Mouse (Mus musculus): ENCODE data around the gene C130050O18Rik.

The C130050O18Rik gene

DNA sequence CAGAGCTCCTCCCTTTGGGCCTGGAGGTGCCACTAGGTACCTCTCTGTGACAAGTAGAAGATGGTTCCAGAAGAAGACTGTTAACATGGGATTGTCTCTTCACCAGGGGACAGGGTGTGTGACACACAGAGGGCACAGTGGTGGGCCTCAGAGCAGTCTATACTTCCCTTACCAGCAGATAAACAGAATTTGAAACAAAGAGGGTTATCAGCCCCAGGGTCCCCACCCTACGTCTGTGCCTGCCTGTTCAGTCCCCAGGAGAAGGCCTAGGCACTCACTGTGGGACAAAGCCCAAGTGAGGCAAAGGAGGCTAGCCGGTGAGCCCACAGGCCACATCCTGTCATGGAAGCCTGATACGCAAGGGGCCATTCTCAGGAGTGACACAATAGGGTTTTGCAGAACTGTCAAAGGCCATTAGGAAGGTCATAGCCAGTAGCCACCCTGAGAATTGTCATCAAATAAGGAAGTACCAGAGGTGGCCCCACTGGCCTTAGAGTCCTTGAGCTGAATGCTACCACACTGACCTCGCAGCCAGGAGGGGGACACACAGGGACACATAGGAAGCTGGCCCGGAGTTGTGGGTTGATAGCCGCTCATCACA lies at the start of gene C130050O18Rik:
Gene C130050O18Rik, plus strand, starts transcription at position 480 of the 601 bp plus-strand sequence.
- DNase-seq (ENCODE audit: low read depth): no peak

DNA sequence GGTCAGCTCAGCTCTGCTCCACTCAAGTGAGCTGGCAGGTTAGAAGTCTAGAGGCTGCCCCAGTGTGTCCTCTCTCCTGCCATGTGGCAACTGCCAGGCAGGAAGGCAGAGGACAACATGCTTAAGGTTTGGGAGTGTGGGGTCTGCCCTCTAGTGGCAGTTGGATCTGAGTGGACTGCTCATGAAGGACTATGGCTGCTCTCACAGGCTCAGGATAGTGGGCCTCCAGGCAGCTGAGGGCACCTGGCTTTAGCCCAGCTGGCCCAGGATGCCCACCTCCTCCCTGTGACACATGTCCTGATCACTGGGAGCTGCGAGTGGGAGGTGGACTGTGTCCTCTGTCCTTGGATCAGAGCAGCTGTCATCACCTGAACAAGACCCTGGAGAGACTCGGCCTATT lies 46.4 kb upstream of the C130050O18Rik start:
- no peak for DNase-seq (ENCODE audit: low read depth)

- no peak for DNase-seq (ENCODE audit: low read depth)
Observed at GRCm38 (mm10) chr5:139359244-139359643, 45.8 kb upstream of the C130050O18Rik start.

DNA sequence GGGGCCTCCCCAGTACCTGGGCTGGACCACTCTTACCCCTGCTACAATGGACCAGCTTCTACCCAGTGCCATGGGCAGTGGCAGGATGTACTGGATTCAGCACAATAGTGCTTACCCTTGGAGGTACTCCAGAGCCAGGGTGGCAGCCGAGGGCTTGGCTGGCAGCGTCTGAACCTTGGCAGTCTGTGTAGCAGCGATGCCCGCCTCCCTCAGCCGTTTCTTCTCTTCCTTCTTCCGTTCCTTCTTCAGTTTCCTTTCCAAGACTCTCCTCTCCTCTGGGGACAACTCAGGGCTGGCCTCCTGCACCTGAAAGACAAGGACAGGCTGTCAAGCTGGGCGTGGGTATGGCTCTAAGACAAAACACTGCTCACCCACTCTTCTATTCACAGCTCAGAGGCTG lies 41.2 kb upstream of the C130050O18Rik start:
- no peak for DNase-seq (ENCODE audit: low read depth)

GRCm38 (mm10) chr5:139364260-139364910 lies 40.7 kb upstream of the C130050O18Rik start:
- DNase-seq (ENCODE audit: low read depth): no peak

DNA sequence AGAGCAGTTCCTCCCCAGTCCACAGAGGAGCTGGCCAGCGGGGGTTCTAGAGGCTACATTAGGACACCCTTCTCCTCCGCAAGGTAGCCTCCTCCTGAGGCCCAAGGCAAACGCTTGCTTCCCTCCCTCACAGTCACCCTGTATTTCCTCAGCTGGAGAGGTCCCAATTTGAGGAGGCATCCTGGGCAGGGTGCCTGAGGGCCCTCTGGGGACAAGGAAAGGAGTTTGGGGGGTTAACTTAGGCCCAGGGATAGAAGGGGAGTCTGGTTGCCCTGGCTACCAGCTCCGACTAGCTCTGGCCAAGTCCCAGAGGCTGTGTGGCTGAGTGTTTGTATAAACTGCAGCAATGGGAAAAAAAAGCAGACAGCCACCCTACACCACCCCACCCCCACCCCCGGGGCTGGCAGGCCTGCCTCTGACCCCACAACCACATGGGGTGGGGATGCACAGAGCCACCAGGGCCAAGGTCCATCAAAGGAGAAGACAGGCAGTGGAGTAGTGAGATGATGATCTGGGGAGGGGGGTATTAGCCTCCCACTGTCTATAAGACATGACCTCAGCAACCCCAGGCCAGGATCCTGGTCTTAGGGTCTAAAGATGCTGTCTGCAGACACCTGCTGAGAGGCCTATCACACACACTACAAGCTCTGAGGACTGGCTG lies 40.0 kb upstream of the C130050O18Rik start:
- DNase-seq (ENCODE audit: low read depth): no peak

- no peak for DNase-seq (ENCODE audit: low read depth)
Observed at GRCm38 (mm10) chr5:139365827-139366226, 39.3 kb upstream of the C130050O18Rik start.

DNA sequence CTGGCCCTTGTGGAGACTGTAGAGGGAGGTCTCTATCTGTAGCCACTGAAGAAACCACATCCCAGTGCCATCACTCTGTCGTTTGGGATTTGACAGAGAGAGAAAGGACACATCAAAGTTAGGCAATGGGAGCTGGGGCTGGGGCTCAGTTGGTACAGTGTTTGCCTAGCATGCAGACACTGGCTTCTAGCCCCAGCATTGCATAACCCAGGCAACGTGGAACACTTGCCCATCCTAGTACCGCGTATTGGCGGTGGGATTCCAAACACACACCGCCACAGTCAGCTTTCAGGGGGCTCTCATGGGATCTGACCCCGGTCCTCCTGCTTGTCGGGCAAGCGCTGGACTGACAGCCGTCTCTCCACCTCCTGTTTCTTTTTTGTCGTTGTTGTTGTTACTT lies 38.6 kb upstream of the C130050O18Rik start:
- DNase-seq (ENCODE audit: low read depth): no peak

DNA sequence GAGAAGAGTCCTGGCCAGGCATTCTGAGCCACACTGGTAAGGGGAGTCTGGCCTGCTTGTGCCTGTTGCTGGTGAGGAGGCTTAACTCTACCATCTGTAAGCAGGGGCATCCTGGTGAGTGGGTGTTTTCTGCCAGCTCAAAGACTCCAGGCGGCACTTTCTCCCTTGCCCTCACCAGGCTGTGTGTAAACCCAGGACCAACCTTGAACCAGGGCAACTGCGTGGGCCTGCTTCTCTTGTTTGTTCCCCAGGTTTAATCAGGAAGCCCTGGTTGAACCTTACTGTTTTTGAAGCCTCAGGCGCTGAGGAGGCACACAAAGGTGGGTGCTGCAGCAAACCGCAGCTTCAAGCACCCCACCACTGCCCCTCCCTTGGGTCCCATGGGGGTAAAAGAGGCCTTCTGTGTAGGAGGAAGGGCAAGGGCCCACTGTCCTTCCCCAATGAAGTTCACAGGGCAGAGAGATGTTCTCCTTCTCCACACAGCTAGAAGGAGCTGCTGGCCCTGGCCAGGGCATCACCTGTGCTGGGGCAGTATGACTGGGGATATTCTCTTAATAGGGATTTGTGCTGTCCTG lies 37.1 kb upstream of the C130050O18Rik start:
- DNase-seq (ENCODE audit: low read depth): no peak

- no peak for DNase-seq (ENCODE audit: low read depth)
Observed at GRCm38 (mm10) chr5:139368638-139369320, 36.3 kb upstream of the C130050O18Rik start.

DNA sequence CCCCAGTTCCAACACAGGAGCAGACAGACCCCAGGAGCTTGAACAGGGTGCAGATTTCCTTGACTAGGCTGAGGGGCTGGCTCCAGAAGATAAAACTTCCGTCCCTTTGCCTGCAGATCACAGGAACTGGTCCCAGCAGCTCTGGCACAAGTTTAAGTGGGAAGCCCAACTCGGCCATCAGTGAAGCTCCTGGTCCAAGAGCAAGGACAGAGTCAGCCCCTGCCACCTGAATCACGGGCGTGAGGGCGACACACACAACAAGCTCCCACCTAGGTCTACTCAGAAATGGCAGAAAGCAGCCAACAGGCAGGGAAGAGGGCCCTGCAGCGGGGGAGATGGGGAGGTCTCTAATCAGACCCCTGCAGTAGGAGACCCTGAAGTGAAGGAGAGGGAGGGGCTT lies 34.7 kb upstream of the C130050O18Rik start:
- DNase-seq (ENCODE audit: low read depth): no peak

GRCm38 (mm10) chr5:139371118-139371517 lies 34.0 kb upstream of the C130050O18Rik start:
- no peak for DNase-seq (ENCODE audit: low read depth)

DNA sequence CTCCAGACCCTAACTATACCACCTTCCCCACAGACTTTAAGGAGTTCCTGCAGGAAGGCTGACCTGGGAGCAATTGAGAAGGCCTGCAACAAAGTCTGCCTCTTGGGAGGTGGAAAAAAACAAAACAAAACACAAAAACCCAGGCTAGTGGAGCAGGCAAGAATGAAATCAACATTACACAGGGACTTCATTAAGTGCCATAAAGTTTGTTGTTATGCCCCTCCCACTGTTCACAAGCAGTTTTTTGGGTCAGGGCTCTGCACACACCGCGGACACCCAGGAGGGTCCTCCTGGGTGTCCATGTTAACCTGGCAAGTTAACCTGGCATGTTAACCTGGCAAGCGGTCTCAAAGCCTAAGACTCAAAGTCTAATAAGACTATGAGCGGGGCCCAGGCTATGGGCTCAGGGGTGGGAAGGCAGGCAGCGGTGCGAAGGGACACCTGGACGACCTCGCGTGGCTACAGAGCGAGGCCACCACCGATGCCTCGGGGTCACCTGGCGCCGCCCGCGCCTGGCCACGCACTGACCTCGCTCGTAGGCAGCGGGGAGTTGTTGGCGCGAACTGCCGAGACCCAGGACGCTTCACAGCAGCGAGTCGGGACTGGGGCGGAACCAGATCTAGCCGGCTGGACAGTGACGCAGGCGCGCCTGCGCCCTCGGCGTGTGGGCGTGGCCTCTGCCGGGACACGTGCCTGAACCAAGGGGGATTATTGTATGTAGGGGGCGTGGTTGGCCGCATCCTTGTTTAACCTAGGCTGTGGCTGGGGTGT lies 33.3 kb upstream of the C130050O18Rik start:
- peak; percentile 83 for DNase-seq (ENCODE audit: low read depth)

GRCm38 (mm10) chr5:139373126-139373525 lies 32.0 kb upstream of the C130050O18Rik start:
- no peak for DNase-seq (ENCODE audit: low read depth)

- DNase-seq (ENCODE audit: low read depth): no peak
Observed at GRCm38 (mm10) chr5:139373889-139374444, 31.1 kb upstream of the C130050O18Rik start.

DNA sequence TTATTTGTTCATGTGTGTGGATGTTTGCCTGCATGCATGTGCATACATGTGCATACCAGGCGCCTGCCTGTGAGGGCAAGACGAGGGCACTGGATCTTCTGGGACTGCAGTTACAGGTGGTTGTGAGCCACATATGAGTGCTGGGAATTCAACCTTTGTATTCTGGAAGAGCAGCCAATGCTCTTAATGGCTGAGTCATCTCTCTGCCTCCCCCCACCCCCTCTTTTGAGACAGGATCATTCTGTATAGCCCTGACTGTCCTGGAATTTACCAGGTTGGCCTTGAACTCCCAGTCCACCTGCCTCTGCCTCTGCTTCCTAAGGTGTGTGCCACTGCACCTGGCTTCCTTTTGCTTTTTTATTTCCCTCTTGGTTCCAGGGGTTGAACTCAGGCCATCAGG lies 30.2 kb upstream of the C130050O18Rik start:
- DNase-seq (ENCODE audit: low read depth): no peak

- DNase-seq (ENCODE audit: low read depth): no peak
Observed at GRCm38 (mm10) chr5:139377468-139378270, 27.4 kb upstream of the C130050O18Rik start, which contains the start of gene Gpr146. Gene Gpr146 (plus strand): TSS chr5:139377697.

DNA sequence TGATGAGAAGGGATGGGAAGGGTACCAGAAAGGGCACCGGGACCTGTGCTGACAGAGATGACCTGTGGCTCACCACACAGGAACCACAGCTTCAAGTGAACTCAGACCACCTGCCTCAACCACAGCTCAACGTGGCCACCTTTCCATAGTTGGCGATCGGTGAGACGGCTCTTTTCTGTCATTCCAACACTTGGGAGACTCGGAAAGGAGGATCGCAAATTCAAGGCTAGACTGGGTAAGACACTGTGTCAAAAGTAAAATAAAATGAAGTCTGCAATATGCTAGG lies 26.9 kb upstream of the C130050O18Rik start:
- DNase-seq (ENCODE audit: low read depth): no peak

GRCm38 (mm10) chr5:139378986-139379629 lies 26.0 kb upstream of the C130050O18Rik start:
- DNase-seq (ENCODE audit: low read depth): peak; percentile 89

GRCm38 (mm10) chr5:139379771-139380384 lies 25.2 kb upstream of the C130050O18Rik start:
- no peak for DNase-seq (ENCODE audit: low read depth)

Measured in fibroblast of lung, adult 2 months (primary cell).